Mouse (Mus musculus) heart, embryonic 10.5 days (tissue): ENCODE data around the gene Lrrc45. TPM values are rescaled to one million over a fixed set of nuclear protein-coding genes. Genes with fewer than 3 reads are reported as not detected.
A peak's percentile ranks its signal among the peaks of the same experiment; 100 is the strongest.
"Not testable (repeated sequence)": the region's sequence is repeated elsewhere in the genome, so short reads cannot be mapped to it uniquely, and the experiment has no call there.

ENCODE experiments used
- DNase-seq: peaks from one replicate; pipeline ENCODE4 v3.0.0-alpha.2; 2017; ENCODE audit warnings: low spot score
- H3K27ac ChIP-seq: fragments of 300-500 bp; sonication (generic); 2 replicates; pipeline ENCODE4 v1.5.1; 2016; ENCODE audit warnings: mild to moderate bottlenecking
- H3K27me3 ChIP-seq: fragments of 300-500 bp; sonication (generic); 2 replicates; pipeline ENCODE4 v1.6.1; 2016; ENCODE audit warnings: mild to moderate bottlenecking; ENCODE audit not compliant: poor library complexity, insufficient read depth, severe bottlenecking
- H3K36me3 ChIP-seq: fragments of 300-500 bp; sonication (generic); 2 replicates; pipeline ENCODE4 v1.6.1; 2016; ENCODE audit warnings: mild to moderate bottlenecking, moderate library complexity
- H3K4me1 ChIP-seq: fragments of 300-500 bp; sonication (generic); 2 replicates; pipeline ENCODE4 v1.6.1; 2016; ENCODE audit warnings: mild to moderate bottlenecking
- H3K4me3 ChIP-seq: fragments of 300-500 bp; sonication (generic); 2 replicates; pipeline ENCODE4 v1.5.1; 2016; ENCODE audit warnings: mild to moderate bottlenecking, moderate library complexity
- H3K9me3 ChIP-seq: fragments of 300-500 bp; sonication (generic); 2 replicates; pipeline ENCODE4 v1.6.1; 2016; ENCODE audit warnings: mild to moderate bottlenecking, moderate library complexity
- WGBS: fragments of 180-500 bp; shearing (Covaris S2); methylation state at CpG from one replicate; pipeline ENCODE4 v1.1.7; 2016; 5-methylcytosine and 5-hydroxymethylcytosine counted together
- polyA plus RNA-seq: library from polyadenylated mRNA; unstranded; fragments of >200 nt; fragmentation: Nextera tagmentation; extraction: Ambion mirVana; gene quantifications from 2 replicates; pipeline ENCODE4 v1.2.1, GENCODE M21; 2016

Lrrc45 gene
- polyA plus RNA-seq, 1 experiment from 2014 or later: 43.6 TPM

DNA sequence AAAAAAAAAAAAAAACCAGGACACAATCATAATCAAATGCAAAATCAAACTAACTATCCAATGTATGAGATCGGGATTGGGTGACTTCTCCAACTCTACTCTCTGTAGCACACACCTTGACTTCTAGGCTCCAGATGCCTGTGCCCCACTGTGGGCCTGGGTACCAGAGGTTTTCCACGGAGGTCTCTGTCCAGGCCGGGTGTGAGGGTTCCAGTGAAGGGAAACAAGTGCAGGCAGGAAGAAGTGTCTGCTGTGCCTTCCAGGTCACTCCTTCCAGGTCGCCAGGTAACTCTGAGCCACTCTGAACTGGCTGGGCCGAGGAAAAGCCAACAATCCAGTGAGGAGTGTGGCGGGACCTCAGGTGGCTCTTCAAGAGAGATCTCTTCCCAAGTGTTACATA lies 22.7 kb downstream of the Lrrc45 start:
- Histone ChIP-seq H3K27ac (no peak overlapping the region), H3K4me1 (0 out of 2 replicates have a peak, but pooled peaks cover 4% of the 10 kb centered on the region), H3K27me3 (peaks cover 17% of the 10 kb centered on the region; the same call in 1 of the 2 replicates), H3K4me3 (no peak overlapping the region), H3K9me3 (no peaks in the 10 kb centered on the region), H3K36me3 (no peaks in the 10 kb centered on the region)
- no peak for DNase-seq
- WGBS: 62% methylated on average over 6 of the region's 6 CpGs

DNA sequence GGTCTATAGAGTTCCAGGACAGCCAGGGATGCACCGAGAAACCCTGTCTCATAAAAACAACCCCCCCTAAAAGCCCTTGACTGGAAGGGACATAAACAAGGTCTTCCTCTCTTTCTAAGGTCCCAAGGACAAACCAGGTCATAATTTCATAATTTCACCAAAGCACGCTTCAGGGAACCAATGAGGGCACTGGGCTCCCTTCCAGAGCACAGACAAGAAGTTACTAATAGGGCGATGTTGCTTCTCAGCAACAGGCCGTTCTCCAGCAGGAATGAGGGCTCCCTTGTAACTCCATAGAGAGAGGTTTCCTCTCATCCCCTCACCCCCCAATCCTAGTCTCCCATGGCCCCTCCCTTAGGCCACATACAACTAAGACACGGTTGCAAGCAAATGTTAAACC lies 27.3 kb downstream of the Lrrc45 start:
- 88% methylated on average over 5 of the region's 5 CpGs for WGBS
- DNase-seq: no peak
- H3K4me3 ChIP-seq: no peak overlapping the region

DNA sequence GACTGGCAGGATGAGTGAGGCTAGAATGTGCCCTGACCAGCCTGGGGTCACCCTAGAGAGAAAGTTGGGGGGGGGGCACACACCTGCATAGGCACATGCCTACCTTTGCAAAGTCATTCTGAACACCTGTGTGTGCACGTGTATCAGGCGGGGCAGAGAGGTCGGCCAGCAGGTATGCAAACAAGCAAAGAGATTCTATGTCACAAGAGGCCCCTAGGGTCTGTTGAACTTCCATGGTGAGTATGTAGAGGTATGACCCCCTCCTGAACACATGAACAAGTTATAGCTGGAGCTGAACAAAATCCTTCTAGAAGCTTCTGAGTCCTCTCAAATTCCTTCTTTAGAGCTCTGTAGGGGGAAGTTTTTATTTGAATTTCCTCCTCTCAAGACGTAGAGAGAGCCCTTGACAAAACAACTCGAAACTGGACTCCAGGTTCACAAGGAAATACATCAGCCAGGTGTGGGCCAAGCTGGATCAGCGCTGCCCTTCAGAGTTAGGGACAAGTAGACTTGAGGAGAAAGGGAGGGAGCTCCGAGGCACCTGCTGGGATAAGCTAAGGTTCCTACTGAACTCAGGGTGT lies 30.5 kb downstream of the Lrrc45 start:
- 75% methylated on average over 7 of the region's 7 CpGs for WGBS
- no peak overlapping the region for H3K4me3 ChIP-seq
- H3K27me3 ChIP-seq: 0 out of 2 replicates have a peak, but pooled peaks cover 2% of the 10 kb centered on the region
- no peaks in the 10 kb centered on the region for H3K9me3 ChIP-seq
- H3K36me3 ChIP-seq: no peaks in the 10 kb centered on the region
- H3K27ac ChIP-seq: no peak overlapping the region
- no peaks in the 10 kb centered on the region for H3K4me1 ChIP-seq
- no peak for DNase-seq

More for the DNA sequence above, 27.3 kb downstream of the Lrrc45 start:
- Histone ChIP-seq H3K36me3 (no peaks in the 10 kb centered on the region), H3K27me3 (0 out of 2 replicates have a peak, but pooled peaks cover 2% of the 10 kb centered on the region), H3K9me3 (no peaks in the 10 kb centered on the region), H3K27ac (no peak overlapping the region), H3K4me1 (no peaks in the 10 kb centered on the region)

DNA sequence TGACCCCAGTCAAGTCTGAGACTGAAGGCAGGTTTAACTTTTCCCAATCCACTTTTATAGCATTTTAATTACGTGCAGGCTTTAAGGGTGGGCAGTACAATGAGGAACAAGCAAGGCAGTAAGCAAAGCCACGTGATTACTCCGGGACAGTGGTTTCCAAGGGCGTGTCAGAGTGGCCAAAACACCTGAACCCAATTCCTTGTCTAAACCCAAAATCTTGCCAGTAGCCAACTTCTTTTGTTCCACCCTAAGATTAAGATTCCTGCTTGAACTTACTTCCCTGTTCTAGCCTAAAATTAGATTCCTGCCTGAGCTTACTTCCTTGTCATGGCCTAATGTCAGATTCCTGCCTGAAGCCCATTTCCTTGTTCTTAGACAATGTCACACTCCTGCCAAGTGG lies 34.2 kb downstream of the Lrrc45 start:
- no peaks in the 10 kb centered on the region for H3K36me3 ChIP-seq
- peaks cover 6% of the 10 kb centered on the region; the same call in 1 of the 2 replicates for H3K27me3 ChIP-seq
- 79% methylated on average over 4 of the region's 4 CpGs for WGBS
- H3K4me1 ChIP-seq: no peaks in the 10 kb centered on the region
- H3K27ac ChIP-seq: no peak overlapping the region
- H3K4me3 ChIP-seq: no peak overlapping the region
- H3K9me3 ChIP-seq: no peaks in the 10 kb centered on the region
- no peak for DNase-seq

DNA sequence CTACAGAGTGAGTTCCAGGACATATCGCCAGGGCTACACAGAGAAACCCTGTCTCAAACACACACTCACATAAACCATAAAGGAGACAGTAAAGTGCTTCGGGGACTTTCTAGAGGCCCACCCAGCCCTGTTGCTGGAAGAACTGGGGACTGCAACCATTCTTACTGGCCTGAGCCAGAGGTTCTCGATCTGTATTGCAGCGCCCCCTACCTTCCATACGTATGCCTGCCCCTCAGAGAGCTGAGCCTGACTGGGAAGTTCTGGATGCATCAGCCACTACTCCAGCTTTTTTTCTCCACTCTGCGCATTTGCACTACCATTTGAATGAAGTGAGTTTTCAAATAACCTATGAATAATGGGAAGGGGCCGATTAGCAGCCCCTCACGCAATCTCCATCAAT lies 35.7 kb downstream of the Lrrc45 start:
- H3K4me3 ChIP-seq: no peak overlapping the region
- no peaks in the 10 kb centered on the region for H3K9me3 ChIP-seq
- WGBS: 61% methylated on average over 8 of the region's 8 CpGs
- no peaks in the 10 kb centered on the region for H3K4me1 ChIP-seq
- DNase-seq: no peak
- peaks cover 6% of the 10 kb centered on the region; the same call in 1 of the 2 replicates for H3K27me3 ChIP-seq
- H3K27ac ChIP-seq: no peak overlapping the region
- H3K36me3 ChIP-seq: no peaks in the 10 kb centered on the region

DNA sequence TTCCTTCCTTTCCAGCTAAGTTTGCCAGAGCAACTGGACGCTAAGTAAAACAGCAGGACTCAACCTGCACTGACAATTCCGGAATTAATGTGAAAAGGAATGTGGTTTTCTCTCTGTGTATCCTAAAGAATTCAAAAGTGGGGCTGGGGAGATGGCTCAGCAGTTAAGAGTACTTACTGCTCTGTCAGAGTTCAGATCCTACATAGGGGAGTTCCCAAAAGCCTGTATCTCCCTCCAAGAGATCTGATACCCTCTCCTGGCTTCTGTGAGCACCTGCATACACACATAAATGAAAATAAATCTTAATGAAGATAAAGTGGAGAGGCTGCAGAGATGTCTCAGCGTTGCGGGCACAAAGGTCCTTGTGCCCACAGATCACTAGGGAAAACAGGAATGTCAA lies 37.9 kb downstream of the Lrrc45 start:
- 73% methylated on average over 4 of the region's 4 CpGs for WGBS
- DNase-seq: no peak
- Histone ChIP-seq H3K4me3 (no peak overlapping the region), H3K27me3 (peaks cover 6% of the 10 kb centered on the region; the same call in 1 of the 2 replicates), H3K36me3 (no peaks in the 10 kb centered on the region), H3K4me1 (no peaks in the 10 kb centered on the region), H3K9me3 (no peaks in the 10 kb centered on the region), H3K27ac (no peak overlapping the region)

DNA sequence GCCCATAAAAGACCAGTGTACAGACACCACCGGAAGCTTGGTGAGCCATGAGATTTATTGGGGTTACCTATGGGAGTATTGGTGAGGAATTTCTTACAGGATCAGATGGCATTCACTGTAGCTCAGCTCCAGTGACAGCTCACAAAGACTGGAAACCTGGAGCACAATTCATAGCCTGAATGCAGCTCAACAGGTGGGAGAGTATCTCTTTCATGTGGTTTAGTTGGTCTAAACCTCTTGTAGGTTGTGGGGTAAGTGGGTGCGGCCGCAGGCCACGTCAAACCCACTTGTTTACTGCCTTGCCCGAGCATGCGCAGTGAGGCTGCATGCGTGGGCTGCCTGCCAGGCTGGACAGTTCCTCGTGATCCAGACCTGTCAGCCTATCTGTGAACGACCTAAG lies 46.5 kb downstream of the Lrrc45 start:
- no peak overlapping the region for H3K27ac ChIP-seq
- no peak for DNase-seq
- 88% methylated on average over 9 of the region's 9 CpGs for WGBS
- peaks cover 13% of the 10 kb centered on the region for H3K9me3 ChIP-seq
- no peaks in the 10 kb centered on the region for H3K36me3 ChIP-seq
- peaks cover 24% of the 10 kb centered on the region for H3K27me3 ChIP-seq
- peaks cover 10% of the 10 kb centered on the region for H3K4me1 ChIP-seq
- no peak overlapping the region for H3K4me3 ChIP-seq

DNA sequence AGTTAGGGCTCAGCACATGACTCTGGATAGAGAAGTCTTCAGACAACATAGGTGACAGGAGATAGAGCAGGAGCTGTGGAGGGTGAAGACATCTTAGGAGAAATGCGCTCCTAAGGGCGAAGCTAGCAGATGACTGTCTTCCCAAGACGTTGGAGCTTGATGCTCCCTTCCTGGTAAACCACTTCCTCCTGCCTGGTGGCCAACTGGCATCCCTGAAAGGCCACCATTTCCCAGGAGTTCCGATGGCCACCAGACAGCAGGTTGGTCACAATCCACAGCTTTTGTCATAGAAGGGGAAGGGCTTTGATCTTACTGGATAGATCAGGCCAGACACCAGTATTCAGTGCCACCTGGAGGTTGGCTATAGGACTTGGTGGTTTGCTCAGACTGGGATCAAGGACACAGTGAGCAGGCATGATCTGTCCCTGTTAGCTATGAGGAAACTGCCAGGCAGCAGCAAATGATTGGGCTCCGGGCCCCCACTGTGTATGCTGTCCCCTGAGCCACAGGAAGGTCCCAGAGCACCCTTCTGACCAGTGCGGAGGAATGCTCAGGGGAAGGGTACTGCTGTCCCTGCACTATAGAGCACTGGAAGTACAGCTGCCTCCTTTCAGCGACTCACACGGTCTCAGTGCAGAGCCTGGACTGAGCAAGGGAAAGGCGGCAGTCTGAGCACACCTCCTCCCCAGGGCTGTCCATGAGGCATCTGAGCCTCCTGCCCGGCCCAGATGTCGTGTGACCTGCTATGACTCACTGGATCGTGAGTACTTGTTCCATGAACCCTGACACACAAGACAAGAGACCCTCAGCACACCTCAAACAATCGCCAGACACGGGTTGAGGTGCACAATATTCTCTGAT lies 48.3 kb downstream of the Lrrc45 start:
- 66% methylated on average over 14 of the region's 14 CpGs for WGBS
- H3K27ac ChIP-seq: peak overlapping the region; percentile 44; the same call in 1 of the 2 replicates
- H3K4me1 ChIP-seq: peaks cover 10% of the 10 kb centered on the region
- peak overlapping the region; percentile 36; the same call in 1 of the 2 replicates for H3K4me3 ChIP-seq
- no peaks in the 10 kb centered on the region for H3K36me3 ChIP-seq
- H3K9me3 ChIP-seq: peaks cover 13% of the 10 kb centered on the region
- H3K27me3 ChIP-seq: peaks cover 38% of the 10 kb centered on the region
- no peak for DNase-seq

DNA sequence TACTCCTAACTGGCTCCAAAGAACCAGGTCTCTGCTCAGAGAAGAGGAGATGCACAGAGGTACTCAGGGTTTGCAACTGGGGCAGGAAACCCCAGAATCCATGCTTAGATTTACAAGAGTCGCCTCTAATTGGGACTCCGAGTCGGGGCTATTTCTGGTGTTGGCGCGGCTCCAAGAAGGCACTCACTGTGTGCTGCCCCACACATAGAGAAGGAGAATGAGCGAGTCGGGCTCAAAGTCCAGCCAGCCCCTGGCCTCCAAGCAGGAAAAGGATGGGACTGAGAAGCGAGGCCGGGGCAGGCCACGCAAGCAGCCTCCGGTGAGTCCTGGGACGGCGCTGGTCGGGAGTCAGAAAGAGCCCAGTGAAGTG lies 48.9 kb downstream of the Lrrc45 start, which contains the start of gene Hmga1b:
Hmga1b (plus strand) TSS at position 123 of the 370 bp plus-strand sequence.
- Histone ChIP-seq H3K27me3 (peaks cover 38% of the 10 kb centered on the region), H3K9me3 (peaks cover 13% of the 10 kb centered on the region), H3K4me3 (peak within 1 kb of the TSS; percentile 36), H3K27ac (peak within 1 kb of the TSS; percentile 44; the same call in 1 of the 2 replicates)
- DNase-seq, H3K36me3 ChIP-seq, H3K4me1 ChIP-seq: not testable (repeated sequence)
- 12% methylated on average over 14 of the region's 14 CpGs for WGBS

DNA sequence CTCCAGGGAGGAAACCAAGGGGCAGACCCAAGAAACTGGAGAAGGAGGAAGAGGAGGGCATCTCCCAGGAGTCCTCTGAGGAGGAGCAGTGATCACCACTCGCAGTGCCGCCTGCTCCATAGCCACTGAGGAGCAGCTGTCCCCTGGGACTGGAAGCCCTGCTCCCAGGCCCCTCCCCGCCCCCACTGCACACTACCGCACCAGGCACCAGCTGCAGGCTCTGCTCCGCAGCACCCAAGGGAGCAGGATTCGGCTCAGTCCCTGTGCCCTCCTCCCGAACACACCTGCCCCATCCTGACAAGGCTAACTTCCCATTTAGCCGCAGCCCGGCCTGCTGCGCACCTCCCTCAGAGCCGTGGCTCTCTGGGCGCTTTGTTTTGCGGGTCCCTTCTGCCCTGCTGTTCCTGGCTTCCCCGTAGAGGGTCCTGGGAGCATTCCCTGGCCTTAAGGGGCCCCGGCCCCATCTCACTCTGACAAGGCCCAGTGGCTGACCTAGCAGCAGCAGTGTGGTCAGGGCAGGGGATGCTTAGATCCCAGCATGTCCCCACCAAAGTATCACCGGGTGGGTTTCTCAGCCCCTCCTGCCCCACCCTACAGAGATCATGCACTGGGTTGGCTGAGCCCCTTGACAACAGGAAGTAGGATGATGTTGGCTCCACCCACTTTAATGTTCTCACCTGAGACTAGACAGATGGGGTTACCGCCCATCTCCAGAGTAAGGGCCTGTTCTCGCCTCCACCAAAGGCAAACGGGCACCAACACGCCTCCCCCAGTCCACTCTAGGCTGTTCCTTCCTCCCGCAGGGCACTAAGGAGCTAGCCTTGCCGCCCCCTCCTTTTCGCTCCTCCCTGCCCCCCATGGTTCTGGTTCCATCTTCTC lies 49.6 kb downstream of the Lrrc45 start:
- peak overlapping the region; percentile 36 for H3K4me3 ChIP-seq
- H3K27ac ChIP-seq, H3K36me3 ChIP-seq, DNase-seq, H3K9me3 ChIP-seq, H3K4me1 ChIP-seq: not testable (repeated sequence)
- H3K27me3 ChIP-seq: peaks cover 41% of the 10 kb centered on the region
- 3% methylated on average over 5 of the region's 23 CpGs for WGBS

DNA sequence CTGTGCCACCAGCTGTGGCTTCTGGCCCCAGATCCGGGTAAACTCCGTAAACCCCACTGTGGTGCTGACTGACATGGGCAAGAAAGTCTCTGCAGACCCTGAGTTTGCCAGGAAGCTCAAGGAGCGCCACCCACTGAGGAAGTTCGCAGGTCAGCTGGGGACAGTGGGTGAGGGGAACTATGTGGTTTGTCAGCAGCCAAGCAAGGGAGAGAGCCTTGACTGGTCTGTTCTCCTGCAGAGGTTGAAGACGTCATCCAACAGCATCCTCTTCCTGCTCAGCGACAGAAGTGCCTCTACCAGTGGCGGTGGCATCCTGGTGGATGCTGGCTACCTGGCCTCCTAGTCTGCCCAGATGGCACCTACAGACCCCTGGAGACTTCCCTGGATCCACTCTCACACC lies 53.3 kb downstream of the Lrrc45 start:
- not testable (repeated sequence) for H3K27ac ChIP-seq, H3K36me3 ChIP-seq, DNase-seq, H3K9me3 ChIP-seq, H3K4me1 ChIP-seq, H3K4me3 ChIP-seq
- H3K27me3 ChIP-seq: peaks cover 34% of the 10 kb centered on the region
- WGBS: 59% methylated on average over 4 of the region's 7 CpGs

DNA sequence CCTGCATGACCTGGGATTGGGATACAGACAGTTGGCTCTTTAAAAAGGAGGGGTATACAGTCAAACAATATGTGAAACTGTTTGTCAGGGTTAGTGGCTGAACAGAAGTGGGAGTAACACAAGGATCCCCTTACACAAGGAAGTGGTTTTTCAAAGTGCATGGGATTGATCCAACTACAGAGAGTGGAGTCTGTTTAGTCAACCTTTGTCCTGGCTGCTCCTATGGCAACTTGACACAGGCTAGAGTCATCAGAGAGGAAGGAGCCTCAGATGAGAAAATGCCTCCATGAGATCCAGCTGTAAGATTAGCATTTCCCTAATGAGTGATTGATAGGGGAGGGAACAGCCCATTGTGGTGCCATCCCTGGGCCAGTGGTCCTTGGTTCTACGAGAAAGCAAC lies 54.5 kb downstream of the Lrrc45 start:
- Histone ChIP-seq H3K4me1 (no peaks in the 10 kb centered on the region), H3K9me3 (no peaks in the 10 kb centered on the region), H3K36me3 (no peaks in the 10 kb centered on the region), H3K4me3 (no peak overlapping the region), H3K27me3 (peaks cover 28% of the 10 kb centered on the region), H3K27ac (no peak overlapping the region)
- no peak for DNase-seq
- WGBS: 70% methylated on average over 1 of the region's 1 CpGs
